Mouse (Mus musculus) hindbrain, embryonic 15.5 days (tissue): Measurements from ENCODE around the gene Pdhx. TPM values are rescaled to one million over a fixed set of nuclear protein-coding genes. Genes with fewer than 3 reads are reported as not detected.

Experiments
- ATAC-seq: fragments of 200-750 bp; cut with Nextera tagmentation; 2 replicates; pipeline ENCODE4 v1.8.0; 2017; ENCODE audit warnings: low read depth, moderate number of reproducible peaks, moderate TSS enrichment; ENCODE audit not compliant: low FRiP score
- H3K27ac ChIP-seq: fragments of 300-500 bp; sonication (generic); replicated peaks from 2 replicates; pipeline ENCODE4 v1.5.1; 2015; ENCODE audit warnings: mild to moderate bottlenecking, inconsistent platforms
- H3K27me3 ChIP-seq: fragments of 300-500 bp; sonication (generic); 2 replicates; pipeline ENCODE4 v1.6.1; 2015; ENCODE audit warnings: control low read depth, inconsistent platforms
- H3K36me3 ChIP-seq: fragments of 300-500 bp; sonication (generic); 2 replicates; pipeline ENCODE4 v1.6.1; 2015; ENCODE audit warnings: control low read depth, inconsistent platforms
- H3K4me1 ChIP-seq: fragments of 300-500 bp; sonication (generic); replicated peaks from 2 replicates; pipeline ENCODE4 v1.6.1; 2015; ENCODE audit warnings: control low read depth, inconsistent platforms
- H3K4me2 ChIP-seq: fragments of 300-500 bp; sonication (generic); 2 replicates; pipeline ENCODE4 v1.6.1; 2015; ENCODE audit warnings: moderate library complexity, mild to moderate bottlenecking, inconsistent platforms
- H3K4me3 ChIP-seq: fragments of 300-500 bp; sonication (generic); 2 replicates; pipeline ENCODE4 v1.5.1; 2015; ENCODE audit warnings: mild to moderate bottlenecking, inconsistent platforms
- H3K9ac ChIP-seq: fragments of 300-500 bp; sonication (generic); 2 replicates; pipeline ENCODE4 v1.6.1; 2015; ENCODE audit warnings: inconsistent platforms
- H3K9me3 ChIP-seq: fragments of 300-500 bp; sonication (generic); 2 replicates; pipeline ENCODE4 v1.6.1; 2016; ENCODE audit warnings: control low read depth, inconsistent platforms
- WGBS: fragments of 180-500 bp; shearing (Covaris S2); methylation state at CpG from one replicate; pipeline ENCODE4 v1.1.7; 2015; 5-methylcytosine and 5-hydroxymethylcytosine counted together
- polyA plus RNA-seq: library from polyadenylated mRNA; unstranded; fragments of >200 nt; fragmentation: Nextera tagmentation; extraction: Ambion mirVana; gene quantifications from 2 replicates; pipeline ENCODE4 v1.2.1, GENCODE M21; 2015

Gene Pdhx
- polyA plus RNA-seq, 1 experiment from 2014 or later = 68.2 TPM

GRCm38 (mm10) chr2:103004599-103004998 is 68.7 kb downstream of the Pdhx start:
- no peaks in the 10 kb centered on the region for H3K27me3 ChIP-seq
- no peaks in the 10 kb centered on the region for H3K36me3 ChIP-seq
- no peaks in the 10 kb centered on the region for H3K9me3 ChIP-seq
- no peaks in the 10 kb centered on the region for H3K4me1 ChIP-seq
- ATAC-seq = no peak
- no peak overlapping the region for H3K4me3 ChIP-seq
- H3K9ac ChIP-seq = no peak overlapping the region
- 77% methylated on average over 7 of the region's 7 CpGs for WGBS
- H3K27ac ChIP-seq = no peak overlapping the region
- H3K4me2 ChIP-seq = no peak overlapping the region

- H3K9ac ChIP-seq = no peak overlapping the region
- ATAC-seq = no peak
- H3K9me3 ChIP-seq = no peaks in the 10 kb centered on the region
- no peak overlapping the region for H3K27ac ChIP-seq
- no peak overlapping the region for H3K4me2 ChIP-seq
- H3K4me3 ChIP-seq = no peak overlapping the region
- 76% methylated on average over 6 of the region's 6 CpGs for WGBS
- no peaks in the 10 kb centered on the region for H3K36me3 ChIP-seq
- no peaks in the 10 kb centered on the region for H3K27me3 ChIP-seq
- no peaks in the 10 kb centered on the region for H3K4me1 ChIP-seq
Measured at GRCm38 (mm10) chr2:102999153-102999575, 74.1 kb downstream of the Pdhx start.

- Histone ChIP-seq H3K27me3 (no peaks in the 10 kb centered on the region), H3K36me3 (no peaks in the 10 kb centered on the region), H3K4me1 (no peaks in the 10 kb centered on the region), H3K4me3 (no peak overlapping the region), H3K4me2 (no peak overlapping the region), H3K9ac (no peak overlapping the region), H3K27ac (no peak overlapping the region), H3K9me3 (no peaks in the 10 kb centered on the region)
- no peak for ATAC-seq
- 10% methylated on average over 5 of the region's 5 CpGs for WGBS
Measured at GRCm38 (mm10) chr2:102998356-102998755, 75.0 kb downstream of the Pdhx start.

GRCm38 (mm10) chr2:102997874-102998273 is 75.4 kb downstream of the Pdhx start:
- H3K4me2 ChIP-seq = no peak overlapping the region
- H3K4me1 ChIP-seq = no peaks in the 10 kb centered on the region
- H3K27me3 ChIP-seq = no peaks in the 10 kb centered on the region
- no peak for ATAC-seq
- H3K9ac ChIP-seq = no peak overlapping the region
- no peak overlapping the region for H3K4me3 ChIP-seq
- H3K36me3 ChIP-seq = no peaks in the 10 kb centered on the region
- 71% methylated on average over 1 of the region's 1 CpGs for WGBS
- no peaks in the 10 kb centered on the region for H3K9me3 ChIP-seq
- H3K27ac ChIP-seq = no peak overlapping the region

- no peak overlapping the region for H3K4me2 ChIP-seq
Measured at GRCm38 (mm10) chr2:102993841-102994607, 79.3 kb downstream of the Pdhx start.

GRCm38 (mm10) chr2:102992405-102992804 is 80.9 kb downstream of the Pdhx start:
- no peak for ATAC-seq
- Histone ChIP-seq H3K4me3 (no peak overlapping the region), H3K4me1 (no peaks in the 10 kb centered on the region), H3K9ac (no peak overlapping the region), H3K27ac (no peak overlapping the region), H3K4me2 (no peak overlapping the region), H3K27me3 (no peaks in the 10 kb centered on the region), H3K36me3 (no peaks in the 10 kb centered on the region), H3K9me3 (no peaks in the 10 kb centered on the region)
- WGBS = 89% methylated on average over 6 of the region's 6 CpGs

More at GRCm38 (mm10) chr2:102993841-102994607, 79.3 kb downstream of the Pdhx start:
- no peak for ATAC-seq
- Histone ChIP-seq H3K9ac (no peak overlapping the region), H3K27ac (no peak overlapping the region), H3K4me1 (no peaks in the 10 kb centered on the region), H3K27me3 (no peaks in the 10 kb centered on the region), H3K4me3 (no peak overlapping the region), H3K9me3 (no peaks in the 10 kb centered on the region), H3K36me3 (no peaks in the 10 kb centered on the region)
- WGBS = 97% methylated on average over 3 of the region's 3 CpGs

- ATAC-seq = no peak
- 68% methylated on average over 2 of the region's 2 CpGs for WGBS
- H3K4me2 ChIP-seq = no peak overlapping the region
- H3K36me3 ChIP-seq = no peaks in the 10 kb centered on the region
- H3K4me1 ChIP-seq = no peaks in the 10 kb centered on the region
- no peak overlapping the region for H3K4me3 ChIP-seq
- no peak overlapping the region for H3K27ac ChIP-seq
- no peak overlapping the region for H3K9ac ChIP-seq
- no peaks in the 10 kb centered on the region for H3K27me3 ChIP-seq
- no peaks in the 10 kb centered on the region for H3K9me3 ChIP-seq
Measured at GRCm38 (mm10) chr2:102990301-102990702, 83.0 kb downstream of the Pdhx start.

- Histone ChIP-seq H3K9ac (no peak overlapping the region), H3K4me1 (no peaks in the 10 kb centered on the region), H3K27me3 (no peaks in the 10 kb centered on the region), H3K4me3 (no peak overlapping the region), H3K4me2 (no peak overlapping the region), H3K27ac (no peak overlapping the region), H3K9me3 (no peaks in the 10 kb centered on the region), H3K36me3 (no peaks in the 10 kb centered on the region)
- 89% methylated on average over 1 of the region's 1 CpGs for WGBS
- no peak for ATAC-seq
Measured at GRCm38 (mm10) chr2:102989446-102989845, 83.9 kb downstream of the Pdhx start.

GRCm38 (mm10) chr2:102987708-102988010 is 85.7 kb downstream of the Pdhx start:
- H3K4me1 ChIP-seq = no peaks in the 10 kb centered on the region
- H3K4me2 ChIP-seq = no peak overlapping the region
- H3K4me3 ChIP-seq = no peak overlapping the region
- no peaks in the 10 kb centered on the region for H3K36me3 ChIP-seq
- 97% methylated on average over 4 of the region's 4 CpGs for WGBS
- H3K9ac ChIP-seq = no peak overlapping the region
- no peak overlapping the region for H3K27ac ChIP-seq
- no peak for ATAC-seq
- no peaks in the 10 kb centered on the region for H3K27me3 ChIP-seq
- no peaks in the 10 kb centered on the region for H3K9me3 ChIP-seq

- 84% methylated on average over 6 of the region's 6 CpGs for WGBS
Measured at GRCm38 (mm10) chr2:102986964-102987707, 86.2 kb downstream of the Pdhx start.

GRCm38 (mm10) chr2:102986424-102986823 is 86.9 kb downstream of the Pdhx start:
- H3K9ac ChIP-seq = no peak overlapping the region
- no peaks in the 10 kb centered on the region for H3K27me3 ChIP-seq
- no peak overlapping the region for H3K4me3 ChIP-seq
- ATAC-seq = no peak
- H3K27ac ChIP-seq = no peak overlapping the region
- no peaks in the 10 kb centered on the region for H3K4me1 ChIP-seq
- WGBS = 80% methylated on average over 3 of the region's 3 CpGs
- no peaks in the 10 kb centered on the region for H3K9me3 ChIP-seq
- no peaks in the 10 kb centered on the region for H3K36me3 ChIP-seq
- H3K4me2 ChIP-seq = no peak overlapping the region

More at GRCm38 (mm10) chr2:102986964-102987707, 86.2 kb downstream of the Pdhx start:
- no peak for ATAC-seq
- Histone ChIP-seq H3K9ac (no peak overlapping the region), H3K36me3 (no peaks in the 10 kb centered on the region), H3K27me3 (no peaks in the 10 kb centered on the region), H3K9me3 (no peaks in the 10 kb centered on the region), H3K4me2 (no peak overlapping the region), H3K4me3 (no peak overlapping the region), H3K27ac (no peak overlapping the region), H3K4me1 (no peaks in the 10 kb centered on the region)

- no peak for ATAC-seq
- H3K27ac ChIP-seq = no peak overlapping the region
Measured at GRCm38 (mm10) chr2:102982822-102983221, 90.5 kb downstream of the Pdhx start.

More at GRCm38 (mm10) chr2:102982822-102983221, 90.5 kb downstream of the Pdhx start:
- no peak overlapping the region for H3K9ac ChIP-seq
- no peaks in the 10 kb centered on the region for H3K27me3 ChIP-seq
- H3K4me3 ChIP-seq = no peak overlapping the region
- 91% methylated on average over 2 of the region's 2 CpGs for WGBS
- no peak overlapping the region for H3K4me2 ChIP-seq
- no peaks in the 10 kb centered on the region for H3K36me3 ChIP-seq
- H3K4me1 ChIP-seq = no peaks in the 10 kb centered on the region
- H3K9me3 ChIP-seq = no peaks in the 10 kb centered on the region
